Mouse (Mus musculus): ENCODE results near the gene Rnf216.
A peak's percentile ranks its signal among the peaks of the same experiment; 100 is the strongest.

Rnf216 gene

DNA sequence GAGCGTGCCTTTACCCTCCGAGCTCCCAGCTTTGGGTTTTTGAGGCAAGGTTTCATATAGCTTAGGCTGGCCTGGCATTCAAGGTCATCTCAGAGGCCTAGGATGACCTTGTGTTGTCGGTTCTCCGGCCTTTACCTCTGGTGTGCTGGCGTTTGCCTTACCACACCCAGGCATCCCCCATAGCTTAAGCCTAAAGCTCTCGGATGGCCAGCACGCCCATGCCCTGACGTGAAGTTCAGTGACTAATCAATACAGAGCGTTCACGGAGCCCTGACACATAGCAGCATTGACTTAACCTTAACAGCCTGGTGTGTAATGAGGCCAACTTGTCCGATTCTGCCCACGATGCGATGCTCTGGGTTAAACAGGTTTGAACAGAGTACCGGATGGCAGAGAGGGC lies 154.3 kb downstream of the Rnf216 start:
- no peak for DNase-seq

GRCm38 (mm10) chr5:142956956-142957703 lies 155.7 kb downstream of the Rnf216 start:
- DNase-seq, result no peak

DNA sequence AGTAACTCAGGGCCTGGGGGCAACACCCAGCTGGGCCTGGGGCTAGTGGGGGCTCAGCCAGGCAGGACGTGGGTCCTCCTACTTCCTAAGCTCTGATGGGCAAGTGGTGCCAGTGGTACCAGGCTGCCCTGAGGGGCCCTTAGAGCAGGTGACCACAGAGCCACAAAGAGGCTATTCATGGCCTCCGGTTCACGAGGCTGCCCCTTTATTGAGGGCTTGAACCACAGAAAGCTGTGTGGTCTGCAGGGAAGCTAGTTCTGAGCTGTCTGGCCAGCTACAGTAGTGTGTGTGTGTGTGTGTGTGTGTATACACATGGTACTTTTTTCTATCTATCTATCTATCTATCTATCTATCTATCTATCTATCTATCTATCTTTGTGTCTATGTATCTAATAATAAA lies 159.2 kb downstream of the Rnf216 start:
- no peak for DNase-seq

- DNase-seq, result no peak
These were observed 162.4 kb downstream of the Rnf216 start for GRCm38 (mm10) chr5:142950405-142950804.

DNA sequence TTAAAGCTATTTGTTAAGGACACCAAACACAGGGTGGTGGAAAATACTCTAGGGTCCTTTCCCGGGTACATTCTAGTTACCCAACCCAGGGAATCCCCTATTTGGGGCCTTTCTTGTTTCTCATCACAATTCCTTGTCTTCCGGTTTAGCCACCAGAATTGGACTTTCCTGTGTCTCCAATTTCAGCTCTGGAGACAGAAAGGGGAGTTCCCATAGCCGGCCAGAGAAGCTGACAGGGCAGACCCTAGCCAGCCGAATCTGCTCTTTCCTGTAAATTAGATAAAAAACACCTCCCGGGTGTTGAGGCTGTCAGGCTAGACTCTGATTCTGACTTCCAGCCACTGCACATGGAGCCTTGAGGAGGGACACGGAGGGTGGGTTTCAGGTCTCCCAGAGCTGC lies 163.2 kb downstream of the Rnf216 start:
- DNase-seq, result peak; percentile 37

DNA sequence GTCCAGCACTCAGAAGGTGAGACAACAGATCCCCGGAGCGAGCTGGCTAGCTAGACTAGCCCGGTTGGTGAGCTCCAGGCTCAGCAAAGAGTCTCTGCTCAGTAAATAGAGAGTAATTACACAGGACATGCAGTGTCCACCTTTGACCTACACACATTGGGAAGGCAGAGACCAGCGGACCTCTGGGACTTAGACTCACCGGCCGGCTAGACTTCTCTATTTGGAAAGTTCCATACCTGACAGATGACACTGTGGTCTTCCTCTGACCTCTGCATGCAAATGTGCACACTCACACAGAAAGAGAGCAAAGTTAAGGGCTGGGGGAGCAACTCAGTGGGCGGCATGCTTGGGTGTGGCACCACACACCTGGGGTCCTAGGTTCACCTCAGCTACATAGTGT lies 165.3 kb downstream of the Rnf216 start:
- no peak for DNase-seq

DNA sequence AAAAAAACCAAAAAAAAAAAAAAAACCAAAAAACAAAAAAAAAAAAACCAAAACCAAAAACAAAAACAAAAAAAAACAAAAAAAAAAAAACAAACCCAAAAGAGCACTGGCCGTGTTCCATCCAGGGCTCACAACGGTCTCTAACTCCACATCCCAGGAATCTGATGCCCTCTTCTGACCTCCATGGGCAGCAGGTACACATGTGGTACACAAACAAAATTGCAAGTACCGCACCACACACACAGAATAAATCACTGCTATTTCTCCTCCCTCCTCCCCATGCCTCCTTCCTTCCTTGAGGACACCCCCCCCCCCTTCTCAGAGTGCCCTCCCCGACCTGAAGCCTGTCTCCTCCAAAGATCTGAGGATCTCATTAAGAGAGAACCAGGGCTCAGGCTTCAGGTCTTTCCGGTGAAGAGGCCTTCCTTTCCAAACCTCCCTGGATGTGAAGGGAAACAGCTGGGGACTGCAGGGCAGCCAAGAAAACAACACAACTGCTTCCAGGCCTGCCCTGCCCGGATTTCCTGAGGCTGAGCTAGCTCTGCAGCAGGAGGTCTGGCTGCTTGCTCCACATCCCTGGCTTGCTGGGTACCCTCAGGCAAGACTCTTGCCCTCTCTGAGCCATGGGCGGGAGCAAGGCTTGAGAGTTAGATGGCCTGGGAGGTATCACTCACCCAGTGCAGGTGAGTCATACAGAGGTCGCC lies 167.7 kb downstream of the Rnf216 start:
- peak; percentile 82 for DNase-seq
